Mouse (Mus musculus) spleen, adult 2 months (tissue): ENCODE results near the gene Vps54. TPM values are rescaled to one million over a fixed set of nuclear protein-coding genes. Genes with fewer than 3 reads are reported as not detected.

Experiments
- DNase-seq, 2 experiments: peaks; one replicate each; pipeline versions ENCODE4 v3.0.0 to v3.0.0-alpha.2; 2012 to 2021; ENCODE audit warnings: low spot score in 2 of 2, low read depth in 1 of 2
- H3K27ac ChIP-seq: fragments of 200-500 bp; 2 replicates; pipeline ENCODE4 v1.5.1; 2012; ENCODE audit warnings: low read length, inconsistent platforms; ENCODE audit not compliant: insufficient read depth
- H3K27me3 ChIP-seq: fragments of 200-500 bp; 2 replicates; pipeline ENCODE4 v1.6.1; 2012; ENCODE audit warnings: mild to moderate bottlenecking, moderate library complexity, low read length, inconsistent platforms; ENCODE audit not compliant: control insufficient read depth, insufficient read depth
- H3K36me3 ChIP-seq: fragments of 200-500 bp; 2 replicates; pipeline ENCODE4 v1.6.1; 2012; ENCODE audit warnings: mild to moderate bottlenecking, low read length, inconsistent platforms; ENCODE audit not compliant: control insufficient read depth, insufficient read depth
- H3K4me1 ChIP-seq: fragments of 200-500 bp; 2 replicates; pipeline ENCODE4 v1.6.1; 2011; ENCODE audit warnings: inconsistent platforms; ENCODE audit not compliant: control insufficient read depth, insufficient read depth, insufficient read length
- H3K4me3 ChIP-seq: fragments of 200-500 bp; 2 replicates; pipeline ENCODE4 v1.5.1; 2011; ENCODE audit warnings: mild to moderate bottlenecking, inconsistent platforms; ENCODE audit not compliant: insufficient read depth, insufficient read length; ENCODE audit errors: extremely low read depth
- CTCF ChIP-seq: fragments of 200-500 bp; IDR thresholded peaks from 2 replicates; pipeline ENCODE4 v1.5.1; 2011; ENCODE audit warnings: mild to moderate bottlenecking, inconsistent platforms; ENCODE audit not compliant: insufficient read depth, insufficient read length, insufficient replicate concordance; ENCODE audit errors: extremely low read depth
- POLR2A ChIP-seq: fragments of 200-500 bp; IDR thresholded peaks from 2 replicates; pipeline ENCODE4 v1.6.1; 2011; ENCODE audit warnings: low read depth, low read length, inconsistent platforms
- WGBS: fragments of 180-500 bp; shearing (Covaris S2); methylation state at CpG from one replicate; pipeline ENCODE4 v1.1.7; 2018; 5-methylcytosine and 5-hydroxymethylcytosine counted together
- polyA plus RNA-seq: library from polyadenylated mRNA; depleted of rRNA; stranded (reverse); fragments of >200 nt; gene quantifications from 2 replicates; pipeline ENCODE4 v1.2.3, GENCODE M21; 2012

Gene Vps54
- polyA plus RNA-seq, 1 experiment, result 7.0 TPM

- Histone ChIP-seq H3K27me3 (no peaks in the 10 kb centered on the region), H3K4me3 (no peak overlapping the region), H3K27ac (no peak overlapping the region), H3K36me3 (no peaks in the 10 kb centered on the region), H3K4me1 (peaks cover 6% of the 10 kb centered on the region)
- 82% methylated on average over 8 of the region's 8 CpGs for WGBS
- TF ChIP-seq POLR2A, result no peak
- no peak for TF ChIP-seq CTCF
- DNase-seq, result no peak
Measured at GRCm38 (mm10) chr11:21219851-21220587, 19.1 kb upstream of the Vps54 start.

- Histone ChIP-seq H3K4me3 (no peak overlapping the region), H3K27me3 (no peaks in the 10 kb centered on the region), H3K36me3 (no peaks in the 10 kb centered on the region), H3K4me1 (peaks cover 6% of the 10 kb centered on the region), H3K27ac (no peak overlapping the region)
- TF ChIP-seq POLR2A (no peak), CTCF (no peak)
- DNase-seq, result no peak
- WGBS, result 24% methylated on average over 2 of the region's 2 CpGs
Measured at GRCm38 (mm10) chr11:21220754-21221153, 18.3 kb upstream of the Vps54 start.

GRCm38 (mm10) chr11:21221396-21221795, 17.7 kb upstream of the Vps54 start:
- Histone ChIP-seq H3K27me3 (no peaks in the 10 kb centered on the region), H3K4me3 (no peak overlapping the region), H3K4me1 (peaks cover 6% of the 10 kb centered on the region), H3K36me3 (no peaks in the 10 kb centered on the region), H3K27ac (no peak overlapping the region)
- WGBS, result 77% methylated on average over 2 of the region's 2 CpGs
- DNase-seq, result no peak
- no peak for TF ChIP-seq POLR2A
- no peak for TF ChIP-seq CTCF

- peaks cover 6% of the 10 kb centered on the region for H3K4me1 ChIP-seq
- TF ChIP-seq POLR2A (no peak), CTCF (no peak)
- 39% methylated on average over 4 of the region's 4 CpGs for WGBS
- H3K27me3 ChIP-seq, result no peaks in the 10 kb centered on the region
- no peak overlapping the region for H3K27ac ChIP-seq
- H3K36me3 ChIP-seq, result no peaks in the 10 kb centered on the region
- no peak for DNase-seq
- no peak overlapping the region for H3K4me3 ChIP-seq
Measured at GRCm38 (mm10) chr11:21222606-21223207, 16.4 kb upstream of the Vps54 start.

GRCm38 (mm10) chr11:21223539-21223938, 15.5 kb upstream of the Vps54 start:
- 78% methylated on average over 3 of the region's 3 CpGs for WGBS
- DNase-seq, result no peak
- Histone ChIP-seq H3K27ac (no peak overlapping the region), H3K27me3 (no peaks in the 10 kb centered on the region), H3K36me3 (no peaks in the 10 kb centered on the region), H3K4me1 (peaks cover 6% of the 10 kb centered on the region), H3K4me3 (no peak overlapping the region)
- no peak for TF ChIP-seq POLR2A
- TF ChIP-seq CTCF, result no peak

GRCm38 (mm10) chr11:21224041-21224440, 15.0 kb upstream of the Vps54 start:
- H3K27ac ChIP-seq, result no peak overlapping the region
- H3K4me1 ChIP-seq, result peaks cover 6% of the 10 kb centered on the region
- DNase-seq, result no peak
- no peaks in the 10 kb centered on the region for H3K27me3 ChIP-seq
- no peak for TF ChIP-seq CTCF
- TF ChIP-seq POLR2A, result no peak
- WGBS, result 39% methylated on average over 6 of the region's 6 CpGs
- H3K36me3 ChIP-seq, result no peaks in the 10 kb centered on the region
- H3K4me3 ChIP-seq, result no peak overlapping the region

- H3K4me1 ChIP-seq, result peaks cover 6% of the 10 kb centered on the region
- no peak for DNase-seq
- no peaks in the 10 kb centered on the region for H3K27me3 ChIP-seq
- TF ChIP-seq CTCF (no peak), POLR2A (no peak)
- H3K36me3 ChIP-seq, result no peaks in the 10 kb centered on the region
- H3K27ac ChIP-seq, result no peak overlapping the region
- H3K4me3 ChIP-seq, result no peak overlapping the region
Measured at GRCm38 (mm10) chr11:21224446-21224845, 14.6 kb upstream of the Vps54 start.
